Mouse (Mus musculus) neural tube, embryonic 15.5 days (tissue): ENCODE results near the gene Kncn. TPM values are rescaled to one million over a fixed set of nuclear protein-coding genes. Genes with fewer than 3 reads are reported as not detected.
A peak's percentile ranks its signal among the peaks of the same experiment; 100 is the strongest.

Experiments
- ATAC-seq: fragments of 200-750 bp; cut with Nextera tagmentation; 2 replicates; pipeline ENCODE4 v1.8.0; 2017; ENCODE audit warnings: mild to moderate bottlenecking, moderate TSS enrichment, moderate library complexity; ENCODE audit not compliant: low FRiP score
- H3K27ac ChIP-seq: fragments of 300-500 bp; sonication (generic); replicated peaks from 2 replicates; pipeline ENCODE4 v1.5.1; 2015; ENCODE audit warnings: mild to moderate bottlenecking, inconsistent platforms
- H3K27me3 ChIP-seq: fragments of 300-500 bp; sonication (generic); replicated peaks from 2 replicates; pipeline ENCODE4 v1.6.1; 2015; ENCODE audit warnings: inconsistent platforms
- H3K36me3 ChIP-seq: fragments of 300-500 bp; sonication (generic); 2 replicates; pipeline ENCODE4 v1.6.1; 2015; ENCODE audit warnings: inconsistent platforms
- H3K4me1 ChIP-seq: fragments of 300-500 bp; sonication (generic); 2 replicates; pipeline ENCODE4 v1.6.1; 2015; ENCODE audit warnings: inconsistent platforms
- H3K4me2 ChIP-seq: fragments of 300-500 bp; sonication (generic); 2 replicates; pipeline ENCODE4 v1.6.1; 2015; ENCODE audit warnings: inconsistent platforms, mild to moderate bottlenecking, moderate library complexity
- H3K4me3 ChIP-seq: fragments of 300-500 bp; sonication (generic); replicated peaks from 2 replicates; pipeline ENCODE4 v1.5.1; 2015; ENCODE audit warnings: mild to moderate bottlenecking, inconsistent platforms
- H3K9ac ChIP-seq: fragments of 300-500 bp; sonication (generic); replicated peaks from 2 replicates; pipeline ENCODE4 v1.6.1; 2015; ENCODE audit warnings: mild to moderate bottlenecking, inconsistent platforms
- H3K9me3 ChIP-seq: fragments of 300-500 bp; sonication (generic); replicated peaks from 2 replicates; pipeline ENCODE4 v1.6.1; 2016; ENCODE audit warnings: inconsistent platforms
- WGBS: fragments of 180-500 bp; shearing (Covaris S2); methylation state at CpG from one replicate; pipeline ENCODE4 v1.1.7; 2015; ENCODE audit warnings: mixed read lengths; 5-methylcytosine and 5-hydroxymethylcytosine counted together
- polyA plus RNA-seq: library from polyadenylated mRNA; unstranded; fragments of >200 nt; fragmentation: Nextera tagmentation; extraction: Ambion mirVana; gene quantifications from 2 replicates; pipeline ENCODE4 v1.2.1, GENCODE M21; 2015

The Kncn gene
- polyA plus RNA-seq = 0.12 and 0.19 TPM in 2 replicates

GRCm38 (mm10) chr4:115884022-115884421, at the start of gene Kncn:
Gene Kncn (plus strand): TSS chr4:115884400.
- ATAC-seq = no peak
- H3K36me3 ChIP-seq = no peaks in the 10 kb centered on the region
- H3K4me3 ChIP-seq = no peak within 1 kb of the TSS
- H3K27ac ChIP-seq = no peak within 1 kb of the TSS
- H3K4me2 ChIP-seq = no peak within 1 kb of the TSS
- H3K27me3 ChIP-seq = peaks cover 3% of the 10 kb centered on the region
- H3K9ac ChIP-seq = no peak within 1 kb of the TSS
- H3K9me3 ChIP-seq = no peaks in the 10 kb centered on the region
- WGBS = 71% methylated on average over 6 of the region's 6 CpGs
- peaks cover 30% of the 10 kb centered on the region for H3K4me1 ChIP-seq

- no peak overlapping the region for H3K27ac ChIP-seq
- peaks cover 13% of the 10 kb centered on the region for H3K4me1 ChIP-seq
- H3K4me3 ChIP-seq = no peak overlapping the region
- H3K36me3 ChIP-seq = peaks cover 25% of the 10 kb centered on the region; the same call in 1 of the 2 replicates
- no peak overlapping the region for H3K9ac ChIP-seq
- no peaks in the 10 kb centered on the region for H3K27me3 ChIP-seq
- no peak for ATAC-seq
- H3K4me2 ChIP-seq = no peak overlapping the region
- no peaks in the 10 kb centered on the region for H3K9me3 ChIP-seq
- WGBS = 72% methylated on average over 2 of the region's 2 CpGs
Measured at GRCm38 (mm10) chr4:115835576-115835975, 48.6 kb upstream of the Kncn start.

- Histone ChIP-seq H3K36me3 (peaks cover 14% of the 10 kb centered on the region; the same call in 1 of the 2 replicates), H3K4me1 (peaks cover 13% of the 10 kb centered on the region), H3K9ac (no peak overlapping the region), H3K4me3 (no peak overlapping the region), H3K9me3 (no peaks in the 10 kb centered on the region), H3K27me3 (no peaks in the 10 kb centered on the region), H3K4me2 (peak overlapping the region; percentile 68), H3K27ac (no peak overlapping the region)
- 0 out of 2 replicates have a peak, but pooled peaks have one; percentile 2 for ATAC-seq
- 75% methylated on average over 4 of the region's 4 CpGs for whole genome bisulfite sequencing
Measured at GRCm38 (mm10) chr4:115838196-115838595, 46.0 kb upstream of the Kncn start.

GRCm38 (mm10) chr4:115838696-115839641, 45.2 kb upstream of the Kncn start, which contains the start of gene Mknk1:
Gene Mknk1 (plus strand): TSS chr4:115839198.
- H3K9me3 ChIP-seq = no peaks in the 10 kb centered on the region
- peak within 1 kb of the TSS; percentile 69 for H3K4me3 ChIP-seq
- peak within 1 kb of the TSS; percentile 46 for H3K27ac ChIP-seq
- ATAC-seq = peak; percentile 96
- WGBS = 2% methylated on average over 51 of the region's 51 CpGs
- H3K27me3 ChIP-seq = no peaks in the 10 kb centered on the region
- H3K4me2 ChIP-seq = peak within 1 kb of the TSS; percentile 68
- H3K9ac ChIP-seq = peak within 1 kb of the TSS; percentile 65
- H3K4me1 ChIP-seq = peaks cover 13% of the 10 kb centered on the region
- peaks cover 8% of the 10 kb centered on the region; the same call in 1 of the 2 replicates for H3K36me3 ChIP-seq

GRCm38 (mm10) chr4:115839956-115840355, 44.2 kb upstream of the Kncn start:
- no peaks in the 10 kb centered on the region for H3K27me3 ChIP-seq
- peak overlapping the region; percentile 69; the same call in 1 of the 2 replicates for H3K4me3 ChIP-seq
- no peak overlapping the region for H3K27ac ChIP-seq
- H3K4me2 ChIP-seq = peak overlapping the region; percentile 68
- H3K9ac ChIP-seq = no peak overlapping the region
- H3K36me3 ChIP-seq = 0 out of 2 replicates have a peak, but pooled peaks cover 5% of the 10 kb centered on the region
- ATAC-seq = no peak
- H3K9me3 ChIP-seq = no peaks in the 10 kb centered on the region
- H3K4me1 ChIP-seq = peaks cover 13% of the 10 kb centered on the region
- WGBS = 53% methylated on average over 4 of the region's 4 CpGs

- Histone ChIP-seq H3K9ac (no peak overlapping the region), H3K36me3 (no peaks in the 10 kb centered on the region), H3K4me2 (no peak overlapping the region), H3K9me3 (no peaks in the 10 kb centered on the region), H3K4me1 (peaks cover 13% of the 10 kb centered on the region), H3K27me3 (no peaks in the 10 kb centered on the region), H3K4me3 (no peak overlapping the region), H3K27ac (no peak overlapping the region)
- 93% methylated on average over 4 of the region's 4 CpGs for WGBS
- no peak for ATAC-seq
Measured at GRCm38 (mm10) chr4:115840842-115841241, 43.4 kb upstream of the Kncn start.

- WGBS = 56% methylated on average over 2 of the region's 2 CpGs
- no peak overlapping the region for H3K4me3 ChIP-seq
- no peak for ATAC-seq
- H3K27me3 ChIP-seq = no peaks in the 10 kb centered on the region
- no peak overlapping the region for H3K4me2 ChIP-seq
- H3K36me3 ChIP-seq = peaks cover 18% of the 10 kb centered on the region
- no peaks in the 10 kb centered on the region for H3K4me1 ChIP-seq
- H3K9me3 ChIP-seq = no peaks in the 10 kb centered on the region
- no peak overlapping the region for H3K9ac ChIP-seq
- no peak overlapping the region for H3K27ac ChIP-seq
Measured at GRCm38 (mm10) chr4:115846656-115847055, 37.5 kb upstream of the Kncn start.

- 56% methylated on average over 5 of the region's 5 CpGs for WGBS
- Histone ChIP-seq H3K27me3 (no peaks in the 10 kb centered on the region), H3K9ac (no peak overlapping the region), H3K4me3 (no peak overlapping the region), H3K4me1 (no peaks in the 10 kb centered on the region), H3K27ac (no peak overlapping the region), H3K9me3 (no peaks in the 10 kb centered on the region), H3K4me2 (no peak overlapping the region), H3K36me3 (peaks cover 20% of the 10 kb centered on the region)
- ATAC-seq = no peak
Measured at GRCm38 (mm10) chr4:115847377-115847776, 36.8 kb upstream of the Kncn start.

GRCm38 (mm10) chr4:115848083-115848482, 36.1 kb upstream of the Kncn start:
- H3K4me3 ChIP-seq = no peak overlapping the region
- H3K9ac ChIP-seq = no peak overlapping the region
- 96% methylated on average over 1 of the region's 1 CpGs for WGBS
- H3K4me2 ChIP-seq = no peak overlapping the region
- peaks cover 20% of the 10 kb centered on the region for H3K36me3 ChIP-seq
- no peaks in the 10 kb centered on the region for H3K27me3 ChIP-seq
- H3K27ac ChIP-seq = no peak overlapping the region
- H3K4me1 ChIP-seq = no peaks in the 10 kb centered on the region
- no peak for ATAC-seq
- H3K9me3 ChIP-seq = no peaks in the 10 kb centered on the region

GRCm38 (mm10) chr4:115848990-115849677, 35.1 kb upstream of the Kncn start:
- Histone ChIP-seq H3K27ac (no peak overlapping the region), H3K9ac (no peak overlapping the region), H3K4me1 (no peaks in the 10 kb centered on the region), H3K4me2 (no peak overlapping the region), H3K36me3 (peaks cover 20% of the 10 kb centered on the region), H3K27me3 (no peaks in the 10 kb centered on the region), H3K4me3 (no peak overlapping the region), H3K9me3 (no peaks in the 10 kb centered on the region)
- 56% methylated on average over 8 of the region's 8 CpGs for WGBS
- ATAC-seq = no peak

GRCm38 (mm10) chr4:115850111-115850510, 34.1 kb upstream of the Kncn start:
- H3K4me1 ChIP-seq = peaks cover 8% of the 10 kb centered on the region
- H3K36me3 ChIP-seq = peaks cover 20% of the 10 kb centered on the region
- H3K27me3 ChIP-seq = no peaks in the 10 kb centered on the region
- no peak overlapping the region for H3K9ac ChIP-seq
- H3K4me2 ChIP-seq = no peak overlapping the region
- WGBS = 81% methylated on average over 2 of the region's 2 CpGs
- no peaks in the 10 kb centered on the region for H3K9me3 ChIP-seq
- no peak overlapping the region for H3K27ac ChIP-seq
- ATAC-seq = no peak
- no peak overlapping the region for H3K4me3 ChIP-seq
